Mouse (Mus musculus): ENCODE data around the gene Upb1. TPM values are rescaled to one million over a fixed set of nuclear protein-coding genes. Genes with fewer than 3 reads are reported as not detected.
"Not testable (repeated sequence)": the region's sequence is repeated elsewhere in the genome, so short reads cannot be mapped to it uniquely, and the experiment has no call there.

Gene Upb1
- polyA plus RNA-seq, 1 experiment from 2014 or later, result 11.9 TPM

GRCm38 (mm10) chr10:75465781-75466550, 65.1 kb downstream of the Upb1 start:
- Histone ChIP-seq H3K9me3 (replicated peaks; ENCODE audit: low read length) (no peaks in the 10 kb centered on the region), H3K27ac (peak overlapping the region; percentile 54), H3K4me1 (replicated peaks; ENCODE audit: insufficient read depth, low read length) (peaks cover 8% of the 10 kb centered on the region; the same call in 1 of the 2 replicates), H3K9ac (ENCODE audit: low read depth, low read length) (no peak overlapping the region), H3K4me2 (ENCODE audit: low read length) (no peak overlapping the region), H3K27me3 (ENCODE audit: insufficient read depth, low read length) (no peaks in the 10 kb centered on the region), H3K4me3 (replicated peaks; ENCODE audit: low read depth, low read length) (no peak overlapping the region), H3K36me3 (ENCODE audit: insufficient read depth, low read length) (no peaks in the 10 kb centered on the region)
- DNase-seq (ENCODE audit: low spot score) (peak; percentile 80), ATAC-seq (replicated peaks; ENCODE audit: low FRiP score, low read depth) (no peak)
- WGBS, result 25% methylated on average over 6 of the region's 6 CpGs
- no peak for TF ChIP-seq CTCF (IDR thresholded peaks at IDR 0.05; ENCODE audit: low read depth)

- no peak for ATAC-seq (replicated peaks; ENCODE audit: low FRiP score, low read depth)
Measured at GRCm38 (mm10) chr10:75473411-75473810, 72.5 kb downstream of the Upb1 start.

GRCm38 (mm10) chr10:75474571-75474970, 73.7 kb downstream of the Upb1 start:
- Histone ChIP-seq H3K4me3 (replicated peaks; ENCODE audit: low read depth, low read length) (no peak overlapping the region), H3K4me2 (ENCODE audit: low read length) (no peak overlapping the region), H3K4me1 (replicated peaks; ENCODE audit: insufficient read depth, low read length) (no peaks in the 10 kb centered on the region; the same call in none of the 2 replicates), H3K9me3 (replicated peaks; ENCODE audit: low read length) (no peaks in the 10 kb centered on the region), H3K27ac (peak overlapping the region; percentile 51; the same call in 1 of the 2 replicates), H3K9ac (ENCODE audit: low read depth, low read length) (no peak overlapping the region), H3K36me3 (ENCODE audit: insufficient read depth, low read length) (no peaks in the 10 kb centered on the region), H3K27me3 (ENCODE audit: insufficient read depth, low read length) (no peaks in the 10 kb centered on the region)
- whole genome bisulfite sequencing, result 16% methylated on average over 5 of the region's 5 CpGs
- no peak for ATAC-seq (replicated peaks; ENCODE audit: low FRiP score, low read depth)
- DNase-seq (ENCODE audit: low spot score), result peak; percentile 19
- TF ChIP-seq CTCF (IDR thresholded peaks at IDR 0.05; ENCODE audit: low read depth), result no peak

More at GRCm38 (mm10) chr10:75473411-75473810, 72.5 kb downstream of the Upb1 start:
- WGBS, result 73% methylated on average over 8 of the region's 8 CpGs
- DNase-seq (ENCODE audit: low spot score), result no peak
- Histone ChIP-seq H3K4me2 (ENCODE audit: low read length) (no peak overlapping the region), H3K9me3 (replicated peaks; ENCODE audit: low read length) (no peaks in the 10 kb centered on the region), H3K27ac (no peak overlapping the region), H3K4me1 (replicated peaks; ENCODE audit: insufficient read depth, low read length) (no peaks in the 10 kb centered on the region; the same call in none of the 2 replicates), H3K9ac (ENCODE audit: low read depth, low read length) (no peak overlapping the region), H3K36me3 (ENCODE audit: insufficient read depth, low read length) (no peaks in the 10 kb centered on the region), H3K4me3 (replicated peaks; ENCODE audit: low read depth, low read length) (no peak overlapping the region), H3K27me3 (ENCODE audit: insufficient read depth, low read length) (no peaks in the 10 kb centered on the region)
- TF ChIP-seq CTCF (IDR thresholded peaks at IDR 0.05; ENCODE audit: low read depth), result no peak

GRCm38 (mm10) chr10:75475139-75475850, 74.4 kb downstream of the Upb1 start:
- peak overlapping the region; percentile 51; the same call in 1 of the 2 replicates for H3K27ac ChIP-seq
- ATAC-seq (replicated peaks; ENCODE audit: low FRiP score, low read depth), result peak; percentile 75
- not testable (repeated sequence) for H3K36me3 ChIP-seq (ENCODE audit: insufficient read depth, low read length); H3K4me3 ChIP-seq (replicated peaks; ENCODE audit: low read depth, low read length); H3K4me1 ChIP-seq (replicated peaks; ENCODE audit: insufficient read depth, low read length); H3K4me2 ChIP-seq (ENCODE audit: low read length); H3K27me3 ChIP-seq (ENCODE audit: insufficient read depth, low read length); H3K9me3 ChIP-seq (replicated peaks; ENCODE audit: low read length); H3K9ac ChIP-seq (ENCODE audit: low read depth, low read length); DNase-seq (ENCODE audit: low spot score)
- 46% methylated on average over 5 of the region's 6 CpGs for WGBS

GRCm38 (mm10) chr10:75477034-75477433, 76.1 kb downstream of the Upb1 start:
- H3K4me2 ChIP-seq (ENCODE audit: low read length), result no peak overlapping the region
- no peaks in the 10 kb centered on the region for H3K36me3 ChIP-seq (ENCODE audit: insufficient read depth, low read length)
- no peak overlapping the region for H3K9ac ChIP-seq (ENCODE audit: low read depth, low read length)
- WGBS, result 40% methylated on average over 9 of the region's 9 CpGs
- ATAC-seq (replicated peaks; ENCODE audit: low FRiP score, low read depth) (no peak), DNase-seq (ENCODE audit: low spot score) (peak; percentile 79)
- no peaks in the 10 kb centered on the region for H3K27me3 ChIP-seq (ENCODE audit: insufficient read depth, low read length)
- no peaks in the 10 kb centered on the region; the same call in none of the 2 replicates for H3K4me1 ChIP-seq (replicated peaks; ENCODE audit: insufficient read depth, low read length)
- no peak for TF ChIP-seq CTCF (IDR thresholded peaks at IDR 0.05; ENCODE audit: low read depth)
- no peak overlapping the region for H3K4me3 ChIP-seq (replicated peaks; ENCODE audit: low read depth, low read length)
- no peaks in the 10 kb centered on the region for H3K9me3 ChIP-seq (replicated peaks; ENCODE audit: low read length)
- H3K27ac ChIP-seq, result peak overlapping the region; percentile 62; the same call in 1 of the 2 replicates

DNA sequence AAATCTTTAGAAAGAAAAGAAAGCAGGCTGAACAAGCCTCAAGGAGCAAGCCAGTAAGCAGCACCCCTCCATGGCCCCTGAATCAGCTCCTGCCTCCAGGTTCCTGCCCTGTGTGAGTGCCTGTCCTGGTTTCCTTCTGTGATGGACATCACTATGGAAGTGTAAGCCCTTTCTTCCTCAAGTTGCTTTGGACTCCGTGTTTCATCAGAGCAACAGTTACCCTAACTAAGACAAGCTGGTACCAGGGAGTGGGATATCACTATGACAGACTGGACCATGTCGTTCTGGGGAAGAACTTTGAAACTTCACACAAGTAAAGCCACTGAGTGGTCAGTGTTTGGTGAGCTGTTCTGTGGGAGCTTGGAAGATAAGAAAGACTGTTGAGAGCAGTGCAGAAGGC, 79.0 kb downstream of the Upb1 start:
- H3K9ac ChIP-seq (ENCODE audit: low read depth, low read length), result no peak overlapping the region
- TF ChIP-seq CTCF (IDR thresholded peaks at IDR 0.05; ENCODE audit: low read depth), result no peak
- ATAC-seq (replicated peaks; ENCODE audit: low FRiP score, low read depth) (no peak), DNase-seq (ENCODE audit: low spot score) (no peak)
- no peaks in the 10 kb centered on the region for H3K9me3 ChIP-seq (replicated peaks; ENCODE audit: low read length)
- no peaks in the 10 kb centered on the region; the same call in 1 of the 2 replicates for H3K4me1 ChIP-seq (replicated peaks; ENCODE audit: insufficient read depth, low read length)
- no peak overlapping the region for H3K4me2 ChIP-seq (ENCODE audit: low read length)
- H3K27ac ChIP-seq, result no peak overlapping the region
- 94% methylated on average over 2 of the region's 2 CpGs for WGBS
- no peaks in the 10 kb centered on the region for H3K27me3 ChIP-seq (ENCODE audit: insufficient read depth, low read length)
- H3K4me3 ChIP-seq (replicated peaks; ENCODE audit: low read depth, low read length), result no peak overlapping the region
- no peaks in the 10 kb centered on the region for H3K36me3 ChIP-seq (ENCODE audit: insufficient read depth, low read length)
